Mouse (Mus musculus): ENCODE data around the gene Mbnl3. TPM values are rescaled to one million over a fixed set of nuclear protein-coding genes. Genes with fewer than 3 reads are reported as not detected.

Gene Mbnl3
- polyA plus RNA-seq, 1 experiment, result 1.9 TPM

DNA sequence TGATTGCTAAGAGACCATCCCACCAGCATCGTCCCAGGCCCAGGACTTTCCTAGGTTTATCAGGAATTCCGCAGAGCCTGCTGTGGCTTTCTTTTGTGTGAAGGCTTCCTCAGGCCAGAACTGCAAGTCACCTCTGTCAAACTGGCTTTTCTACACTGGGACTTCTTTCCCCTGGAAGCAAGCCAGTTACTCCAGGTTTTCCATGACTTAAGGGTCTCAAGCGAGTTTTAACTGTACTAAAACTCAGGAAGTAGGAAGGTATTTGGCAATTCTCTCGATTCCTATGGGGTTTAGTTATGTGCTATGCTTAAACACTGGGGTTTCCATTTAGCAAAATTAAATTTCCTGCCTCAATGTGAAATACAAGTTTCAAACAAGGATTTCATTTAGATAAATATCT is 57.9 kb downstream of the Mbnl3 start:
- Histone ChIP-seq H3K79me2 (ENCODE audit: control insufficient read depth, insufficient read depth) (no peaks in the 10 kb centered on the region), H3K27me3 (ENCODE audit: control insufficient read depth, insufficient read depth, insufficient read length) (no peaks in the 10 kb centered on the region), H3K79me3 (ENCODE audit: low read depth) (no peaks in the 10 kb centered on the region), H3K36me3 (ENCODE audit: control insufficient read depth, insufficient read depth) (no peaks in the 10 kb centered on the region), H3K4me3 (ENCODE audit: insufficient read depth, poor library complexity, severe bottlenecking) (no peak overlapping the region), H3ac (ENCODE audit: control insufficient read depth, insufficient read length, low read depth) (no peak overlapping the region)
- no peak for TF ChIP-seq FOSL1 (IDR thresholded peaks at IDR 0.05; ENCODE audit: insufficient read depth, low read length, poor library complexity, severe bottlenecking)
- no peak for TF ChIP-seq MYOD1 (IDR thresholded peaks at IDR 0.05; ENCODE audit: control insufficient read depth, insufficient read length, low read depth)
- TF ChIP-seq MAX (IDR thresholded peaks at IDR 0.05), result no peak
- no peak for TF ChIP-seq MYOG (IDR thresholded peaks at IDR 0.05; ENCODE audit: control insufficient read depth, extremely low read depth, insufficient read length)
- TF ChIP-seq CTCF (IDR thresholded peaks at IDR 0.05; ENCODE audit: control insufficient read depth, insufficient read depth, insufficient read length), result no peak
- no peak for TF ChIP-seq USF1 (IDR thresholded peaks at IDR 0.05; ENCODE audit: low read depth)
- no peak for TF ChIP-seq CEBPB (IDR thresholded peaks at IDR 0.05; ENCODE audit: low read depth)

DNA sequence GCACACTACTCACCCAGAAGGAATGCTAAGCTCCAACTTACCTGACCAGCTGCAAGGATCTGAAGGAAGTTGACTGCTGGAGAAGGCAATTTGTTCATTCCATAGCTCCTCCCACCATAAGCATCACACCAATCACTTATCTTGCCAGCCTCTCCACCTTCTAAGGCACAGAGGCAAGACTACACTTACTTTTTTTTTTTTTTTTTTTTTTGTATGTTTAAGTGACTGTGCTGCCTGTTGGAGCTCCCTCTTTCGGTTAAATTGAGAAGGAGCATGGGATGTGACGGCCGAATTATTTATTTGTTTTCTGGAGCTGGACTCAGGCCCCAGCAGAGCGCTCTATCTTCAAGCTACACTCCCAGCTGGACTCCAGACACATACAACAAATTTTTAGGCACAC is 60.0 kb downstream of the Mbnl3 start:
- Histone ChIP-seq H3K79me2 (ENCODE audit: control insufficient read depth, insufficient read depth) (no peaks in the 10 kb centered on the region), H3ac (ENCODE audit: control insufficient read depth, insufficient read length, low read depth) (no peak overlapping the region), H3K79me3 (ENCODE audit: low read depth) (no peaks in the 10 kb centered on the region)

DNA sequence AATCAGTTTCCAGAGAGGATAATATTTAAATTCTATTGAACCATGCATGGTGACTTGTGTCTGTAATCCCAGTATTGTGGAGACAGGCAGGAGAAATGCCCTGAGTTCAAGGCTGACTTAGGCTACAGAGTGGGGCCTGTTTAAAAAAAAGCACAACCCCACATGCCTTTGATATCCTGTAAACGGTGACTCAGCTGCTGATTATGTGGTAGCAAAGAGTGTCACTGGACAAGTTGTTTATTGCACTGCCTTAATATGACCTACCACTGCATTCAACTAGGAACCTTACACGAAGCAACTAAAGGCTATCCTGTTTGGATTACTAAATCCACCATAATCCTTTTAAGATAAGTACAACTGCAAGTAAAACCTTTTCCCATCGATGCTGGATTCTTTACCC is 66.3 kb downstream of the Mbnl3 start:
- TF ChIP-seq FOSL1 (IDR thresholded peaks at IDR 0.05; ENCODE audit: insufficient read depth, low read length, poor library complexity, severe bottlenecking) (no peak), CEBPB (IDR thresholded peaks at IDR 0.05; ENCODE audit: low read depth) (no peak), CTCF (IDR thresholded peaks at IDR 0.05; ENCODE audit: control insufficient read depth, insufficient read depth, insufficient read length) (no peak), MYOD1 (IDR thresholded peaks at IDR 0.05; ENCODE audit: control insufficient read depth, insufficient read length, low read depth) (no peak), MAX (IDR thresholded peaks at IDR 0.05) (no peak), MYOG (IDR thresholded peaks at IDR 0.05; ENCODE audit: control insufficient read depth, extremely low read depth, insufficient read length) (no peak), USF1 (IDR thresholded peaks at IDR 0.05; ENCODE audit: low read depth) (no peak)
- no peak overlapping the region for H3K4me3 ChIP-seq (ENCODE audit: insufficient read depth, poor library complexity, severe bottlenecking)
- no peak overlapping the region for H3ac ChIP-seq (ENCODE audit: control insufficient read depth, insufficient read length, low read depth)
- H3K27me3 ChIP-seq (ENCODE audit: control insufficient read depth, insufficient read depth, insufficient read length), result no peaks in the 10 kb centered on the region
- H3K79me2 ChIP-seq (ENCODE audit: control insufficient read depth, insufficient read depth), result no peaks in the 10 kb centered on the region
- H3K79me3 ChIP-seq (ENCODE audit: low read depth), result no peaks in the 10 kb centered on the region
- peaks cover 3% of the 10 kb centered on the region for H3K36me3 ChIP-seq (ENCODE audit: control insufficient read depth, insufficient read depth)

More for the DNA sequence above, 60.0 kb downstream of the Mbnl3 start:
- Histone ChIP-seq H3K27me3 (ENCODE audit: control insufficient read depth, insufficient read depth, insufficient read length) (no peaks in the 10 kb centered on the region), H3K4me3 (ENCODE audit: insufficient read depth, poor library complexity, severe bottlenecking) (no peak overlapping the region), H3K36me3 (ENCODE audit: control insufficient read depth, insufficient read depth) (no peaks in the 10 kb centered on the region)
- TF ChIP-seq MYOG (IDR thresholded peaks at IDR 0.05; ENCODE audit: control insufficient read depth, extremely low read depth, insufficient read length), result no peak
- TF ChIP-seq CTCF (IDR thresholded peaks at IDR 0.05; ENCODE audit: control insufficient read depth, insufficient read depth, insufficient read length), result no peak
- TF ChIP-seq MAX (IDR thresholded peaks at IDR 0.05), result no peak
- TF ChIP-seq CEBPB (IDR thresholded peaks at IDR 0.05; ENCODE audit: low read depth), result no peak

DNA sequence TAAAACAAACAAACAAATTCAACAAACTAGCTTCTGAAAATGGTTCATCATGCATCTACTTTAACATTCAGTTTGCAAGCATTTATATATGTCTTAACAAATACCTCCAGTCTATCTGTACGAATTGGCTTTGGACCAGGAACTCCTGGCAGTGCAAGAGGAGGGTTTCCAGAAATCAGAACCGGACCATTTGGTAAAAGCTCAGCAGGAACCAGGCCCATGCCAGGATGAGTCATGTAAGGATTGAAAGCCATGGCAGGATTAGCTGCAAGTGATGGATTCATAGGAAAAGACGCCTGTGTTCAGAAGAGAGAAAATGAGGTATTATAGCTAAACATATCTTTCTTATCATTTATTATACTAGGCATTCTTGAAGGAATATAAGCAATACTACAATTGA is 75.0 kb downstream of the Mbnl3 start:
- Histone ChIP-seq H3ac (ENCODE audit: control insufficient read depth, insufficient read length, low read depth) (no peak overlapping the region), H3K4me3 (ENCODE audit: insufficient read depth, poor library complexity, severe bottlenecking) (no peak overlapping the region), H3K27me3 (ENCODE audit: control insufficient read depth, insufficient read depth, insufficient read length) (no peaks in the 10 kb centered on the region), H3K36me3 (ENCODE audit: control insufficient read depth, insufficient read depth) (no peaks in the 10 kb centered on the region), H3K79me3 (ENCODE audit: low read depth) (no peaks in the 10 kb centered on the region), H3K79me2 (ENCODE audit: control insufficient read depth, insufficient read depth) (no peaks in the 10 kb centered on the region)
- TF ChIP-seq USF1 (IDR thresholded peaks at IDR 0.05; ENCODE audit: low read depth), result no peak

DNA sequence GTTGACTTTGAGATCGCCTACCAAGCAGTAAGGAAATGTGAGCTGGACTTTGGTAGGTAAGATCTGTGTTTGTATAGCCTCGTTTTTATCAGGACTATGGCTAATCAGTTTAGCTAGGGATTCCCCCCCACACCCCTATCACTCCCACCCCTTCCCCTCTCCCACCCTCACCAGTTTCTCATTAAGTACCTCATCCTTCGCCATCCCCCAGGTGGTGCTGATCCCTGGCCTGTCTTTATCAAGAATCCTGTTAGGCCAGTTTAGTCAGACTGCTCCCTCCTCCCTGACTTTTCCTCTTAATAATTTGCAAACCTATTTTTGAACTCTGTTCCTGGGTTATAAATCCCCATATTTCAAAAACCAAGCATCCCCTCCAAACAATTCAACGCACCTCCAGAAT is 103.6 kb downstream of the Mbnl3 start:
- Histone ChIP-seq H3ac (ENCODE audit: control insufficient read depth, insufficient read length, low read depth) (no peak overlapping the region), H3K79me2 (ENCODE audit: control insufficient read depth, insufficient read depth) (no peaks in the 10 kb centered on the region), H3K4me3 (ENCODE audit: insufficient read depth, poor library complexity, severe bottlenecking) (no peak overlapping the region), H3K27me3 (ENCODE audit: control insufficient read depth, insufficient read depth, insufficient read length) (no peaks in the 10 kb centered on the region), H3K36me3 (ENCODE audit: control insufficient read depth, insufficient read depth) (no peaks in the 10 kb centered on the region), H3K79me3 (ENCODE audit: low read depth) (no peaks in the 10 kb centered on the region)
- TF ChIP-seq MYOD1 (IDR thresholded peaks at IDR 0.05; ENCODE audit: control insufficient read depth, insufficient read length, low read depth), result no peak
- no peak for TF ChIP-seq MYOG (IDR thresholded peaks at IDR 0.05; ENCODE audit: control insufficient read depth, extremely low read depth, insufficient read length)
- no peak for TF ChIP-seq CEBPB (IDR thresholded peaks at IDR 0.05; ENCODE audit: low read depth)
- TF ChIP-seq USF1 (IDR thresholded peaks at IDR 0.05; ENCODE audit: low read depth), result no peak
- no peak for TF ChIP-seq CTCF (IDR thresholded peaks at IDR 0.05; ENCODE audit: control insufficient read depth, insufficient read depth, insufficient read length)
- TF ChIP-seq FOSL1 (IDR thresholded peaks at IDR 0.05; ENCODE audit: insufficient read depth, low read length, poor library complexity, severe bottlenecking), result no peak
- TF ChIP-seq MAX (IDR thresholded peaks at IDR 0.05), result no peak

DNA sequence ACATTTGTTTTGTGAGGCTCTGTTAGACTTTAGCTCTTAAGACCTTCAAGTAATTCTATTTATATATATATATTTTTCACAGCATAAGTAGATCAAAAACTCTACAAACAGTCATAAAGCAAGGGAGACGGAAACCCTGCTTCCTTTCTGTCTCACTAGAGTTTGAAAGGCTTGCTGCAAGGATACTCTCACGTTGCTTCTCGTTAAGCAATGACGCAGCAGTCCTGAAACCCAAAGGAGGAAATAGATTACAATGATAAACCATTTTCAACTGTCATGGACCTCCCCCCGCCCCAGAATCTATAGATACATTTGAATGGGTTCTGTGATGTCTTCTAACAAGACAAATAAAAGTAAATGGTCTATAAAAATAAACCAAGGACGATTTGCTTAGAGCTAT is 121.4 kb downstream of the Mbnl3 start:
- TF ChIP-seq MYOG (IDR thresholded peaks at IDR 0.05; ENCODE audit: control insufficient read depth, extremely low read depth, insufficient read length) (no peak), USF1 (IDR thresholded peaks at IDR 0.05; ENCODE audit: low read depth) (no peak), CTCF (IDR thresholded peaks at IDR 0.05; ENCODE audit: control insufficient read depth, insufficient read depth, insufficient read length) (no peak), CEBPB (IDR thresholded peaks at IDR 0.05; ENCODE audit: low read depth) (no peak), MAX (IDR thresholded peaks at IDR 0.05) (no peak), FOSL1 (IDR thresholded peaks at IDR 0.05; ENCODE audit: insufficient read depth, low read length, poor library complexity, severe bottlenecking) (no peak), MYOD1 (IDR thresholded peaks at IDR 0.05; ENCODE audit: control insufficient read depth, insufficient read length, low read depth) (no peak)
- Histone ChIP-seq H3K79me2 (ENCODE audit: control insufficient read depth, insufficient read depth) (no peaks in the 10 kb centered on the region), H3K79me3 (ENCODE audit: low read depth) (no peaks in the 10 kb centered on the region), H3K4me3 (ENCODE audit: insufficient read depth, poor library complexity, severe bottlenecking) (no peak overlapping the region), H3K27me3 (ENCODE audit: control insufficient read depth, insufficient read depth, insufficient read length) (no peaks in the 10 kb centered on the region), H3K36me3 (ENCODE audit: control insufficient read depth, insufficient read depth) (no peaks in the 10 kb centered on the region), H3ac (ENCODE audit: control insufficient read depth, insufficient read length, low read depth) (no peak overlapping the region)

Data from C2C12 (cell line).